In genomic region chr19:3685611-3686214, GRCm38 (mm10) we compare ENCODE assay signal across 8 mouse cellular contexts. TPM values are rescaled to one million over a fixed set of nuclear protein-coding genes. Genes with fewer than 3 reads are reported as not detected.
DNase-seq lines count a peak whose midpoint lies in the region; ATAC-seq and TF ChIP-seq lines count a peak whose summit lies in the region.

No protein-coding gene starts in this region.

- no peaks in the 10 kb centered on the region for H3K36me3 ChIP-seq in heart, embryonic 11.5 days (ENCODE audit: control insufficient read depth, insufficient read depth, low read length)
- H3K36me3 ChIP-seq in midbrain, embryonic 13.5 days = no peaks in the 10 kb centered on the region

- peaks cover 19% of the 10 kb centered on the region for H3K4me1 ChIP-seq in heart, embryonic 11.5 days (ENCODE audit: control insufficient read depth, insufficient read depth, low read length)
- peaks cover 32% of the 10 kb centered on the region for H3K4me1 ChIP-seq in midbrain, embryonic 13.5 days (replicated peaks)

- no peak for ATAC-seq in heart, embryonic 11.5 days (replicated peaks; ENCODE audit: insufficient number of reproducible peaks, low FRiP score, low TSS enrichment)
- peak; percentile 39 for ATAC-seq in midbrain, embryonic 13.5 days

- H3K27me3 ChIP-seq in heart, embryonic 11.5 days (ENCODE audit: control insufficient read depth, insufficient read depth, low read length) = no peaks in the 10 kb centered on the region
- peaks cover 21% of the 10 kb centered on the region for H3K27me3 ChIP-seq in midbrain, embryonic 13.5 days

- peak overlapping the region; percentile 94 for H3K9ac ChIP-seq in heart, embryonic 11.5 days (ENCODE audit: low read depth, low read length)
- peak overlapping the region; percentile 83 for H3K9ac ChIP-seq in midbrain, embryonic 13.5 days (replicated peaks)

- TF ChIP-seq POLR2A in brain, embryonic 14.5 days (IDR thresholded peaks at IDR 0.05; ENCODE audit: borderline replicate concordance, extremely low read depth, insufficient read depth, insufficient read length, poor library complexity, severe bottlenecking) = no peak

- no peak for TF ChIP-seq CTCF in brain, embryonic 14.5 days (IDR thresholded peaks at IDR 0.05; ENCODE audit: borderline replicate concordance, extremely low read depth, insufficient read depth, insufficient read length)

- peak overlapping the region; percentile 96 for H3K4me2 ChIP-seq in heart, embryonic 11.5 days
- H3K4me2 ChIP-seq in midbrain, embryonic 13.5 days (replicated peaks) = peak overlapping the region; percentile 100

- DNase-seq in kidney, adult 18-20 months = peak; percentile 54
- no peak for DNase-seq in kidney, adult 8-10 months
- peak; percentile 26 for DNase-seq in brain, embryonic 14.5 days (ENCODE audit: low read depth)
- peak; percentile 64 to 79 for DNase-seq in kidney, postnatal 4 days
- DNase-seq in frontal cortex, adult 2 months (ENCODE audit: extremely low spot score in 1 of 2, low spot score in 1 of 2) = no peak
- DNase-seq in MN1 (ENCODE audit: low spot score) = no peak

- H3K4me3 ChIP-seq in heart, embryonic 11.5 days (ENCODE audit: low read depth, low read length) = peak overlapping the region; percentile 93
- peak overlapping the region; percentile 85 for H3K4me3 ChIP-seq in midbrain, embryonic 13.5 days (replicated peaks)

- H3K9me3 ChIP-seq in heart, embryonic 11.5 days (replicated peaks; ENCODE audit: control insufficient read depth, low read length) = no peaks in the 10 kb centered on the region
- H3K9me3 ChIP-seq in midbrain, embryonic 13.5 days = no peaks in the 10 kb centered on the region

- H3K27ac ChIP-seq in heart, embryonic 11.5 days (ENCODE audit: low read depth, low read length) = peak overlapping the region; percentile 78
- no peak overlapping the region for H3K27ac ChIP-seq in midbrain, embryonic 13.5 days

- WGBS in heart, embryonic 11.5 days (ENCODE audit: insufficient replicate concordance) = 2% methylated on average over 42 of the region's 45 CpGs
- under 1% methylated on average over 45 of the region's 45 CpGs for WGBS in midbrain, embryonic 13.5 days

RNA-seq across cellular contexts. Expression of gene Lrp5, which starts 0.7 kb away (rescaled TPM):
- polyA plus RNA-seq in brain, embryonic 14.5 days (2012; rRNA removed) = 4.8 and 10.7 TPM in 2 replicates
- 4.6 and 5.3 TPM in 2 replicates for polyA plus RNA-seq in heart, embryonic 11.5 days (2014; fragmentation: Nextera tagmentation; extraction: Ambion mirVana)
- 1.5 and 1.7 TPM in 2 replicates for polyA plus RNA-seq in midbrain, embryonic 13.5 days (2015; fragmentation: Nextera tagmentation; extraction: Ambion mirVana)
- 4.9 and 5.2 TPM in 2 replicates for polyA plus RNA-seq in frontal cortex, adult 2 months (2012; rRNA removed)

RNA-seq across cellular contexts. Expression of gene 1810055G02Rik, which starts 22.4 kb away (rescaled TPM):
- 48.5 and 50.3 TPM in 2 replicates for polyA plus RNA-seq in brain, embryonic 14.5 days (2012; rRNA removed)
- polyA plus RNA-seq in heart, embryonic 11.5 days (2014; fragmentation: Nextera tagmentation; extraction: Ambion mirVana) = 30.3 and 33.6 TPM in 2 replicates
- polyA plus RNA-seq in midbrain, embryonic 13.5 days (2015; fragmentation: Nextera tagmentation; extraction: Ambion mirVana) = 27.9 and 30.1 TPM in 2 replicates
- 32.8 and 37.2 TPM in 2 replicates for polyA plus RNA-seq in frontal cortex, adult 2 months (2012; rRNA removed)

Comparison
In these comparisons a context has a peak if more than half of its experiments do, and no peak if none do; other contexts are left out.
1. DNase-seq: peak in kidney, adult 18-20 months (single experiment), brain, embryonic 14.5 days (single experiment) and kidney, postnatal 4 days (2 of 2); none in kidney, adult 8-10 months (0 of 2), frontal cortex, adult 2 months (0 of 2) and MN1 (single experiment).